ENCODE assay signal across 8 mouse cellular contexts in genomic region chr4:109406486-109407175, GRCm38 (mm10). TPM values are rescaled to one million over a fixed set of nuclear protein-coding genes. Genes with fewer than 3 reads are reported as not detected.
DNase-seq lines count a peak whose midpoint lies in the region; ATAC-seq and TF ChIP-seq lines count a peak whose summit lies in the region.

Ttc39a (plus strand) TSS chr4:109406623.

- peak within 1 kb of the TSS; percentile 68 for H3K9ac ChIP-seq in forebrain, embryonic 15.5 days (replicated peaks)
- peak within 1 kb of the TSS; percentile 72 for H3K9ac ChIP-seq in hindbrain, embryonic 15.5 days
- peak within 1 kb of the TSS; percentile 62 for H3K9ac ChIP-seq in limb, embryonic 15.5 days
- peak within 1 kb of the TSS; percentile 74 for H3K9ac ChIP-seq in midbrain, embryonic 14.5 days (replicated peaks; ENCODE audit: low read length)

- no peak for TF ChIP-seq POLR2A in cerebellum, adult 2 months (IDR thresholded peaks at IDR 0.05; ENCODE audit: borderline replicate concordance, insufficient read depth, low read length)

- no peaks in the 10 kb centered on the region for H3K4me1 ChIP-seq in cerebellum, adult 2 months (ENCODE audit: control insufficient read depth, insufficient read depth, low read length)
- H3K4me1 ChIP-seq in forebrain, embryonic 15.5 days, result peaks cover 12% of the 10 kb centered on the region
- peaks cover 17% of the 10 kb centered on the region for H3K4me1 ChIP-seq in hindbrain, embryonic 15.5 days (replicated peaks)
- peaks cover 31% of the 10 kb centered on the region for H3K4me1 ChIP-seq in limb, embryonic 15.5 days
- peaks cover 9% of the 10 kb centered on the region; the same call in 1 of the 2 replicates for H3K4me1 ChIP-seq in midbrain, embryonic 14.5 days (ENCODE audit: control insufficient read depth, insufficient read depth, low read length)

- no peaks in the 10 kb centered on the region for H3K9me3 ChIP-seq in forebrain, embryonic 15.5 days
- H3K9me3 ChIP-seq in hindbrain, embryonic 15.5 days, result no peaks in the 10 kb centered on the region
- no peaks in the 10 kb centered on the region for H3K9me3 ChIP-seq in limb, embryonic 15.5 days
- no peaks in the 10 kb centered on the region for H3K9me3 ChIP-seq in midbrain, embryonic 14.5 days (ENCODE audit: control insufficient read depth, low read length)

- DNase-seq in gastrocnemius, adult 18-20 months (ENCODE audit: low spot score), result peak; percentile 20
- DNase-seq in gastrocnemius, postnatal 14 days, result no peak
- DNase-seq in cerebellum, adult 2 months, result peak; percentile 78 to 84
- peak; percentile 66 for DNase-seq in midbrain, embryonic 14.5 days
- peak; percentile 45 for DNase-seq in testis, postnatal 14 days (ENCODE audit: low spot score)

- intact Hi-C loops in gastrocnemius, postnatal 14 days (cut with DNase I; ENCODE audit: low total_unique reads), result no loop called here

- peak; percentile 68 for ATAC-seq in forebrain, embryonic 15.5 days (replicated peaks)
- peak; percentile 81 for ATAC-seq in hindbrain, embryonic 15.5 days (ENCODE audit: low FRiP score, low read depth)
- ATAC-seq in limb, embryonic 15.5 days (ENCODE audit: insufficient number of reproducible peaks, low FRiP score, low TSS enrichment, low read depth), result peak; percentile 53
- ATAC-seq in midbrain, embryonic 14.5 days (ENCODE audit: low FRiP score, low TSS enrichment), result peak; percentile 55

- peak within 1 kb of the TSS; percentile 99 for H3K4me2 ChIP-seq in forebrain, embryonic 15.5 days (replicated peaks)
- H3K4me2 ChIP-seq in hindbrain, embryonic 15.5 days, result peak within 1 kb of the TSS; percentile 91
- H3K4me2 ChIP-seq in limb, embryonic 15.5 days, result peak within 1 kb of the TSS; percentile 97
- H3K4me2 ChIP-seq in midbrain, embryonic 14.5 days (ENCODE audit: low read length), result peak within 1 kb of the TSS; percentile 96

- H3K27me3 ChIP-seq in cerebellum, adult 2 months (ENCODE audit: control insufficient read depth, insufficient read depth, low read length), result no peaks in the 10 kb centered on the region
- H3K27me3 ChIP-seq in forebrain, embryonic 15.5 days, result no peaks in the 10 kb centered on the region
- H3K27me3 ChIP-seq in hindbrain, embryonic 15.5 days, result no peaks in the 10 kb centered on the region
- H3K27me3 ChIP-seq in limb, embryonic 15.5 days, result no peaks in the 10 kb centered on the region
- no peaks in the 10 kb centered on the region; the same call in 1 of the 2 replicates for H3K27me3 ChIP-seq in midbrain, embryonic 14.5 days (ENCODE audit: control insufficient read depth, insufficient read depth, low read length)

- peak within 1 kb of the TSS; percentile 49 for H3K27ac ChIP-seq in cerebellum, adult 2 months (ENCODE audit: insufficient read depth, low read length)
- 0 out of 2 replicates have a peak within 1 kb of the TSS, but pooled peaks have one; percentile 3 for H3K27ac ChIP-seq in forebrain, embryonic 15.5 days (replicated peaks)
- H3K27ac ChIP-seq in hindbrain, embryonic 15.5 days (replicated peaks), result no peak within 1 kb of the TSS
- 0 out of 2 replicates have a peak within 1 kb of the TSS, but pooled peaks have one; percentile 4 for H3K27ac ChIP-seq in limb, embryonic 15.5 days
- H3K27ac ChIP-seq in midbrain, embryonic 14.5 days (replicated peaks; ENCODE audit: low read depth, low read length), result no peak within 1 kb of the TSS

- under 1% methylated on average over 55 of the region's 56 CpGs for WGBS in cerebellum, adult 2 months
- WGBS in forebrain, embryonic 15.5 days, result under 1% methylated on average over 48 of the region's 56 CpGs
- under 1% methylated on average over 38 of the region's 56 CpGs for WGBS in hindbrain, embryonic 15.5 days
- WGBS in limb, embryonic 15.5 days, result under 1% methylated on average over 49 of the region's 56 CpGs
- under 1% methylated on average over 56 of the region's 56 CpGs for WGBS in midbrain, embryonic 14.5 days

- no peak for TF ChIP-seq CTCF in cerebellum, adult 2 months (IDR thresholded peaks at IDR 0.05; ENCODE audit: borderline replicate concordance, insufficient read depth, low read depth, low read length)

- H3K4me3 ChIP-seq in cerebellum, adult 2 months (replicated peaks; ENCODE audit: insufficient read depth, low read depth, low read length), result peak within 1 kb of the TSS; percentile 80
- peak within 1 kb of the TSS; percentile 70 for H3K4me3 ChIP-seq in forebrain, embryonic 15.5 days
- H3K4me3 ChIP-seq in hindbrain, embryonic 15.5 days, result peak within 1 kb of the TSS; percentile 65
- H3K4me3 ChIP-seq in limb, embryonic 15.5 days, result peak within 1 kb of the TSS; percentile 60
- peak within 1 kb of the TSS; percentile 53 for H3K4me3 ChIP-seq in midbrain, embryonic 14.5 days (replicated peaks; ENCODE audit: low read depth, low read length)

- no peaks in the 10 kb centered on the region for H3K36me3 ChIP-seq in forebrain, embryonic 15.5 days
- no peaks in the 10 kb centered on the region for H3K36me3 ChIP-seq in hindbrain, embryonic 15.5 days
- H3K36me3 ChIP-seq in limb, embryonic 15.5 days, result no peaks in the 10 kb centered on the region
- no peaks in the 10 kb centered on the region for H3K36me3 ChIP-seq in midbrain, embryonic 14.5 days (ENCODE audit: control insufficient read depth, insufficient read depth, low read length)

RNA-seq across cellular contexts. Expression of gene Ttc39a, which starts in this region (rescaled TPM):
- under 1 TPM in 1 of 2 experiments, not detected in 1; 0.11 TPM for total RNA-seq in gastrocnemius, adult 18-20 months (2021)
- total RNA-seq in gastrocnemius, postnatal 14 days (2021), result under 1 TPM; 0.25 to 0.44 TPM
- polyA plus RNA-seq in cerebellum, adult 2 months (2012; rRNA removed), result 15.9 and 16.3 TPM in 2 replicates
- 0.50 and 0.71 TPM in 2 replicates for polyA plus RNA-seq in forebrain, embryonic 15.5 days (2015; fragmentation: Nextera tagmentation; extraction: Ambion mirVana)
- polyA plus RNA-seq in hindbrain, embryonic 15.5 days (2015; fragmentation: Nextera tagmentation; extraction: Ambion mirVana), result 3.2 and 3.9 TPM in 2 replicates
- polyA plus RNA-seq in limb, embryonic 15.5 days (2015; fragmentation: Nextera tagmentation; extraction: Ambion mirVana), result 3.2 and 4.0 TPM in 2 replicates
- 1.3 and 2.2 TPM in 2 replicates for polyA plus RNA-seq in midbrain, embryonic 14.5 days (2014; fragmentation: Nextera tagmentation; extraction: Ambion mirVana)

Comparison
In these comparisons a context has a peak if more than half of its experiments do, and no peak if none do; other contexts are left out.
1. Peak in DNase-seq in gastrocnemius, adult 18-20 months; RNA of the gene not detected or under 1 TPM.
2. Peak in ATAC-seq, H3K4me3 ChIP-seq, H3K27ac ChIP-seq, H3K9ac ChIP-seq and H3K4me2 ChIP-seq in forebrain, embryonic 15.5 days; RNA of the gene not detected or under 1 TPM.
3. H3K27ac ChIP-seq: peak in cerebellum, adult 2 months (single experiment) and limb, embryonic 15.5 days (single experiment); none in hindbrain, embryonic 15.5 days (single experiment) and midbrain, embryonic 14.5 days (single experiment).
4. Peak in every context shown above with its lines, with median percentiles within 50 percentile points of each other: H3K4me3 ChIP-seq, ATAC-seq, H3K4me2 ChIP-seq and H3K9ac ChIP-seq.